Mouse (Mus musculus): ENCODE measurements around the gene Dpysl4.

Gene Dpysl4

GRCm38 (mm10) chr7:139151116-139151515, 65.3 kb downstream of the Dpysl4 start:
- DNase-seq (ENCODE audit: low read depth): peak; percentile 19
